Mouse (Mus musculus) heart, adult 2 months (tissue): ENCODE measurements around the gene Cirbp.

Source experiments
- CTCF ChIP-seq: fragments of 200-600 bp; IDR thresholded peaks from 2 replicates; pipeline ENCODE4 v1.8.1; 2022; ENCODE audit warnings: antibody characterized with exemption, mild to moderate bottlenecking, moderate library complexity
- POLR2A ChIP-seq: fragments of 200-500 bp; IDR thresholded peaks from 2 replicates; pipeline ENCODE4 v1.6.1; 2011; ENCODE audit warnings: mild to moderate bottlenecking, low read depth, low read length, control low read depth; ENCODE audit not compliant: insufficient read depth

- TF ChIP-seq CTCF (no peak), POLR2A (no peak)
Measured at GRCm38 (mm10) chr10:80170601-80171021, 4.8 kb downstream of the Cirbp start.
